Mouse (Mus musculus): ENCODE measurements at regions not wholly inside any gene's neighbourhood (a gene's known extent, or its start where the extent isn't known, plus 50 kb on each side); places are given as distances from the start of the nearest gene placed in this dataset.

DNA sequence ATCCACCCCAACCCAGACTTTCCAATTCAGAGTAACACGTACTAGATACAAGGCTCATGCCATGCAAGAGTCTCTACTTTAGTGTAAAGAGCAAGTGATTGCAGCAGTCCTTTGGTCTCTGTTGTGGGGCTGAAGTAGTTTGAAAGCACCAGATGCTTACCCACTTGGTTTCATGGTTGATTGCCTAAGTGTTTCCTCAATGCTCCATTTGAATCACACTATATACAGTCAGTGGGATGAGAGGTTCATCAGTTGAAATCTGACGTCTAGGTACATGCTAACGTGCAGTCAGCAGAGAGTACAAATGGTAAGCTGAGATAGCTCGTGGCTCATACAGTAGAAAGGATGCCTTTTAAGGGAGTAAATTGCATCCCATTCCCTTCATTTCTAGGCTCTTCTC is 64.7 kb upstream of the Trp63 start:
- Histone ChIP-seq H3K27ac (ENCODE audit: low read depth) (no peak overlapping the region), H3K4me1 (ENCODE audit: control insufficient read depth, insufficient read depth) (no peaks in the 10 kb centered on the region), H3K4me2 (ENCODE audit: low read depth, low read length) (no peak overlapping the region), H3K9ac (replicated peaks; ENCODE audit: low read depth, low read length) (no peak overlapping the region), H3K27me3 (ENCODE audit: control insufficient read depth, insufficient read depth, low read length) (no peaks in the 10 kb centered on the region), H3K9me3 (replicated peaks; ENCODE audit: control insufficient read depth, low read length) (no peaks in the 10 kb centered on the region), H3K4me3 (ENCODE audit: low read depth, low read length) (no peak overlapping the region), H3K36me3 (replicated peaks; ENCODE audit: control insufficient read depth, insufficient read depth, low read length) (no peaks in the 10 kb centered on the region)
- ATAC-seq (ENCODE audit: insufficient read depth, low read depth) (no peak), DNase-seq (ENCODE audit: low spot score) (no peak)
- WGBS, result 76% methylated on average over 4 of the region's 4 CpGs
- TF ChIP-seq EP300 (IDR thresholded peaks at IDR 0.05; ENCODE audit: low read depth) (no peak), CTCF (IDR thresholded peaks at IDR 0.05; ENCODE audit: low read depth) (no peak)

DNA sequence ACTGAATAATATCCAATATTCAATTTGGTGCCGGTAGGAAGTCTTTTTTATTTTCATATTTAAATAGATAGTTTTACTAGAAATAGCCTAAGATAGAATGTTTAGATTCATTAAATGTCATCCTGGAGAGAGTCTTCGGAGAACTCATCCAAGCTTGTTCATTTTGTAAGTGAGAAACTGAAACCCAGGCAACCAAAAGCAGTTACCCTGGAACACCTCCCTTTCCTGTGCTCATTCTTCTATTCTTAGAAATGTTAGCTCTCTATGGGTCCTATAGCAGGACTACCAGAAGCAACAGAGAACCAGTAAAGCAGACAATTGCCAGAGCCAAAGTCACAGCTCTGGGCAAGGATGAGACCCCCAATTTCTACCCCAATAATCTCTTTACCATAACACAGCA is 60.9 kb upstream of the Trp63 start:
- Histone ChIP-seq H3K4me1 (ENCODE audit: control insufficient read depth, insufficient read depth) (no peaks in the 10 kb centered on the region), H3K4me2 (ENCODE audit: low read depth, low read length) (no peak overlapping the region), H3K9ac (replicated peaks; ENCODE audit: low read depth, low read length) (no peak overlapping the region), H3K4me3 (ENCODE audit: low read depth, low read length) (no peak overlapping the region), H3K9me3 (replicated peaks; ENCODE audit: control insufficient read depth, low read length) (no peaks in the 10 kb centered on the region), H3K27me3 (ENCODE audit: control insufficient read depth, insufficient read depth, low read length) (no peaks in the 10 kb centered on the region), H3K27ac (ENCODE audit: low read depth) (no peak overlapping the region), H3K36me3 (replicated peaks; ENCODE audit: control insufficient read depth, insufficient read depth, low read length) (no peaks in the 10 kb centered on the region)
- DNase-seq (ENCODE audit: low spot score) (no peak), ATAC-seq (ENCODE audit: insufficient read depth, low read depth) (no peak)
- no peak for TF ChIP-seq CTCF (IDR thresholded peaks at IDR 0.05; ENCODE audit: low read depth)
- no peak for TF ChIP-seq EP300 (IDR thresholded peaks at IDR 0.05; ENCODE audit: low read depth)
- 86% methylated on average over 2 of the region's 2 CpGs for WGBS

DNA sequence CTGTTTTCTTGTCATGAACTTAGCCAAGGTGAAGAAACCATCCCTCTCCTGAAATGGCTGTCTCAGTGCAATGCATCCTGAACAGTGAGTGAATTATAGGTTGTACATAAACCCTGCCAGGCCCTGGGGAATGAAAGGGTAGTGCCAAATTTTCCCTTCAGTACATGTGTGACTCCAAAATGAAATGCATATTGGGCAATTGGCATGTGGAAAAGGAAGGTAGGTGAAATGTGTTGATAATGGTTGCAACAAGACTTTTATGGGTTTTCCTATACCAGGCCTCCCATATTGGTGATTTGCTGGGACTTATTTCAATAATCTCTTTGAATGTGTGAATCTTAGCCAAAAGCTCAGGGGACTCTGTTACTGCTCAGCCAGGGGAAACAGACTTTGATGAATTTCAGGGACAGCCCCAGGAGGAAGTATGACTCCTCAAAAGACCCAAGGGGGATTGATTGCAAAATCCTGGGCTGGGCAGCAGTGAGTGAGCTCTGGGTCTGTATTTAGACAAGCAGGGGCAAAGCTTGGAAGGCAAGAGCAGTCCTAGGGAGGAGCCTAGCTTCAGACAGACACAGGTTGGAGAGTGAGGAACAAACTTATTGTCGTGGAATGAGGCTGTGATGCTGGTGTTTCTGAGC is 59.5 kb upstream of the Trp63 start:
- no peak overlapping the region for H3K4me2 ChIP-seq (ENCODE audit: low read depth, low read length)
- H3K36me3 ChIP-seq (replicated peaks; ENCODE audit: control insufficient read depth, insufficient read depth, low read length), result no peaks in the 10 kb centered on the region
- no peak for DNase-seq (ENCODE audit: low spot score)
- no peak for ATAC-seq (ENCODE audit: insufficient read depth, low read depth)
- H3K27ac ChIP-seq (ENCODE audit: low read depth), result no peak overlapping the region
- H3K4me3 ChIP-seq (ENCODE audit: low read depth, low read length), result no peak overlapping the region
- H3K4me1 ChIP-seq (ENCODE audit: control insufficient read depth, insufficient read depth), result no peaks in the 10 kb centered on the region
- no peak for TF ChIP-seq CTCF (IDR thresholded peaks at IDR 0.05; ENCODE audit: low read depth)
- TF ChIP-seq EP300 (IDR thresholded peaks at IDR 0.05; ENCODE audit: low read depth), result no peak
- H3K9me3 ChIP-seq (replicated peaks; ENCODE audit: control insufficient read depth, low read length), result no peaks in the 10 kb centered on the region
- no peak overlapping the region for H3K9ac ChIP-seq (replicated peaks; ENCODE audit: low read depth, low read length)
- H3K27me3 ChIP-seq (ENCODE audit: control insufficient read depth, insufficient read depth, low read length), result no peaks in the 10 kb centered on the region
- 70% methylated on average over 1 of the region's 1 CpGs for WGBS

DNA sequence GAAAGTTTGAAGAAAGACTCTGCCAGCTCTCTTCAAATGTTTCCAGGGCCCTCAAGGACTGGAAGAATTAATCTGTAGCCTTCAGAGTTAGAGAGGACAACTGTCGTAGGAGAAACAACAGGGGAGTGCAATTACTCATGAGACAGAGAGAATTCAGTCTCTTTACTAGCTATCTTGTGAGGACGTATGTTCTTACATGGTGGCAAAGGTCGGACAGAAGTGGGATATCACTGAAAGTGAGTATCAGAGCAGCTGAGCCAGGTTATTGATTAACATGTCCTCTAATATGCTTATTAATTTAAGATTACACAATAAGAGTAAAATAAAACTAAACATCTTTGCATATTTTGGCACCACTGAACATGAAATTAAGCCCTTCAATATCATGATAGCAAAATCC is 53.8 kb upstream of the Trp63 start:
- H3K27me3 ChIP-seq (ENCODE audit: control insufficient read depth, insufficient read depth, low read length), result no peaks in the 10 kb centered on the region
- no peak for DNase-seq (ENCODE audit: low spot score)
- ATAC-seq (ENCODE audit: insufficient read depth, low read depth), result no peak
- H3K4me1 ChIP-seq (ENCODE audit: control insufficient read depth, insufficient read depth), result no peaks in the 10 kb centered on the region
- no peaks in the 10 kb centered on the region for H3K9me3 ChIP-seq (replicated peaks; ENCODE audit: control insufficient read depth, low read length)
- no peak overlapping the region for H3K9ac ChIP-seq (replicated peaks; ENCODE audit: low read depth, low read length)
- H3K36me3 ChIP-seq (replicated peaks; ENCODE audit: control insufficient read depth, insufficient read depth, low read length), result no peaks in the 10 kb centered on the region
- no peak overlapping the region for H3K4me3 ChIP-seq (ENCODE audit: low read depth, low read length)
- H3K4me2 ChIP-seq (ENCODE audit: low read depth, low read length), result no peak overlapping the region
- no peak for TF ChIP-seq CTCF (IDR thresholded peaks at IDR 0.05; ENCODE audit: low read depth)
- no peak for TF ChIP-seq EP300 (IDR thresholded peaks at IDR 0.05; ENCODE audit: low read depth)
- 52% methylated on average over 3 of the region's 3 CpGs for WGBS
- H3K27ac ChIP-seq (ENCODE audit: low read depth), result no peak overlapping the region

DNA sequence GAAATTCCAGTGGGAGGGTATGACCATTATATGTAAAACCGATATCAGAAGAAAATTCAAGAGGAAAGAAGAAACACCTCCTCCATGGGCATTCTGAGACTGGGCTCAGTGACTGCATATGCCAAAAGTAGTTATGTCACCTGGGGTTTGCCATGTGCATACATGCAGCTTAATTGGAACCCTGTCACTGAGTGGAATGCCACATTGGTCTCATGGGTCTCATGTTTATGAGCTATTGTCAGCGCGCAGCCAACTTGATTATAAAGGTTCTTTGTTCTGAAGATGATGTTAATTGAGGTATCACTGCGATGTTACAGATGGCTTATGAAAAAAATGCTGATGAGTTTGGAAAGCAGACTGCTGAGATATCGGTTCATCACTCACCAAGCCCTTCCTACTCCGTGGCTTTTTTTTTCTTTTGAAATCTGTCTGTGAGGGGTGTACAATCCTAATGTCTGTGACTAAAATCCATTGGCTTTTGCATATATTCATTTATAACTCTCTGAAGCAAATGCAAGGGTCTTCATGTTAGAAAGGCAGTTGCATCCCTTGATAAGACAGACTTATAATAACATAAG is 52.3 kb upstream of the Trp63 start:
- Histone ChIP-seq H3K36me3 (replicated peaks; ENCODE audit: control insufficient read depth, insufficient read depth, low read length) (no peaks in the 10 kb centered on the region), H3K4me3 (ENCODE audit: low read depth, low read length) (no peak overlapping the region), H3K4me1 (ENCODE audit: control insufficient read depth, insufficient read depth) (no peaks in the 10 kb centered on the region), H3K27me3 (ENCODE audit: control insufficient read depth, insufficient read depth, low read length) (no peaks in the 10 kb centered on the region), H3K4me2 (ENCODE audit: low read depth, low read length) (no peak overlapping the region), H3K9me3 (replicated peaks; ENCODE audit: control insufficient read depth, low read length) (no peaks in the 10 kb centered on the region), H3K9ac (replicated peaks; ENCODE audit: low read depth, low read length) (no peak overlapping the region), H3K27ac (ENCODE audit: low read depth) (no peak overlapping the region)
- DNase-seq (ENCODE audit: low spot score) (no peak), ATAC-seq (ENCODE audit: insufficient read depth, low read depth) (no peak)
- TF ChIP-seq CTCF (IDR thresholded peaks at IDR 0.05; ENCODE audit: low read depth) (no peak), EP300 (IDR thresholded peaks at IDR 0.05; ENCODE audit: low read depth) (no peak)
- 86% methylated on average over 6 of the region's 6 CpGs for WGBS
